Mouse (Mus musculus): Measurements from ENCODE around the gene Pde10a. TPM values are rescaled to one million over a fixed set of nuclear protein-coding genes. Genes with fewer than 3 reads are reported as not detected.

The Pde10a gene
- polyA plus RNA-seq, 1 experiment from 2014 or later, result 1.3 TPM

- DNase-seq (ENCODE audit: low spot score), result peak; percentile 22
- H3K9ac ChIP-seq (ENCODE audit: low read depth, low read length), result no peak overlapping the region
- ATAC-seq (replicated peaks; ENCODE audit: low FRiP score, low read depth), result no peak
- H3K4me3 ChIP-seq (replicated peaks; ENCODE audit: low read depth, low read length), result no peak overlapping the region
- WGBS, result 42% methylated on average over 14 of the region's 14 CpGs
- H3K4me2 ChIP-seq (ENCODE audit: low read length), result no peak overlapping the region
- no peaks in the 10 kb centered on the region for H3K36me3 ChIP-seq (ENCODE audit: insufficient read depth, low read length)
- no peaks in the 10 kb centered on the region for H3K9me3 ChIP-seq (replicated peaks; ENCODE audit: low read length)
- H3K27me3 ChIP-seq (ENCODE audit: insufficient read depth, low read length), result no peaks in the 10 kb centered on the region
- peak; percentile 46 for TF ChIP-seq CTCF (IDR thresholded peaks at IDR 0.05; ENCODE audit: low read depth)
- no peaks in the 10 kb centered on the region for H3K4me1 ChIP-seq (replicated peaks; ENCODE audit: insufficient read depth, low read length)
- H3K27ac ChIP-seq, result no peak overlapping the region
Observed at GRCm38 (mm10) chr17:9023198-9023942, 498.2 kb downstream of the Pde10a start.

DNA sequence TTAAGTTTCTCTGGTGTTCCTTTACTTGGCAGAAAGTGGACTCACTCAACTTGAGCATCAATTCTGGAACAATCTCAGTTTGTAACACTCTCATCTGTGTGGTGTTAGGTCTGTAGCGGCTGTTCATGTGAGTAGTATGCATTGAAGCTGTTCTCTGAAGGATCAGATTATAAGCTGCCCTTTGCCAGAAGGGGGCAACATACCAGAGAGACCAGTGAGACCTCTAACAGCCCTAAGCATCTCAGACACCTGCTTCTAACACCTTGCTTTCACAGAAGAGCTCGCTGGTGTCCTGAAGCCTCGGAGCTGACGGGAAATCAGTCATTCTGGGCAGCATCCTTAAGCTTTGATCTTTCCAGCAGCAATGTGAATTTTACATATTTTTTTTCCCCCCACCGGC is 505.0 kb downstream of the Pde10a start:
- Histone ChIP-seq H3K36me3 (ENCODE audit: insufficient read depth, low read length) (no peaks in the 10 kb centered on the region), H3K9ac (ENCODE audit: low read depth, low read length) (no peak overlapping the region), H3K27ac (no peak overlapping the region), H3K27me3 (ENCODE audit: insufficient read depth, low read length) (no peaks in the 10 kb centered on the region), H3K4me1 (replicated peaks; ENCODE audit: insufficient read depth, low read length) (no peaks in the 10 kb centered on the region), H3K9me3 (replicated peaks; ENCODE audit: low read length) (no peaks in the 10 kb centered on the region), H3K4me2 (ENCODE audit: low read length) (no peak overlapping the region), H3K4me3 (replicated peaks; ENCODE audit: low read depth, low read length) (no peak overlapping the region)
- no peak for ATAC-seq (replicated peaks; ENCODE audit: low FRiP score, low read depth)
- DNase-seq (ENCODE audit: low spot score), result no peak
- no peak; the same call in 1 of the 2 replicates for TF ChIP-seq CTCF (IDR thresholded peaks at IDR 0.05; ENCODE audit: low read depth)
- 67% methylated on average over 5 of the region's 5 CpGs for WGBS

DNA sequence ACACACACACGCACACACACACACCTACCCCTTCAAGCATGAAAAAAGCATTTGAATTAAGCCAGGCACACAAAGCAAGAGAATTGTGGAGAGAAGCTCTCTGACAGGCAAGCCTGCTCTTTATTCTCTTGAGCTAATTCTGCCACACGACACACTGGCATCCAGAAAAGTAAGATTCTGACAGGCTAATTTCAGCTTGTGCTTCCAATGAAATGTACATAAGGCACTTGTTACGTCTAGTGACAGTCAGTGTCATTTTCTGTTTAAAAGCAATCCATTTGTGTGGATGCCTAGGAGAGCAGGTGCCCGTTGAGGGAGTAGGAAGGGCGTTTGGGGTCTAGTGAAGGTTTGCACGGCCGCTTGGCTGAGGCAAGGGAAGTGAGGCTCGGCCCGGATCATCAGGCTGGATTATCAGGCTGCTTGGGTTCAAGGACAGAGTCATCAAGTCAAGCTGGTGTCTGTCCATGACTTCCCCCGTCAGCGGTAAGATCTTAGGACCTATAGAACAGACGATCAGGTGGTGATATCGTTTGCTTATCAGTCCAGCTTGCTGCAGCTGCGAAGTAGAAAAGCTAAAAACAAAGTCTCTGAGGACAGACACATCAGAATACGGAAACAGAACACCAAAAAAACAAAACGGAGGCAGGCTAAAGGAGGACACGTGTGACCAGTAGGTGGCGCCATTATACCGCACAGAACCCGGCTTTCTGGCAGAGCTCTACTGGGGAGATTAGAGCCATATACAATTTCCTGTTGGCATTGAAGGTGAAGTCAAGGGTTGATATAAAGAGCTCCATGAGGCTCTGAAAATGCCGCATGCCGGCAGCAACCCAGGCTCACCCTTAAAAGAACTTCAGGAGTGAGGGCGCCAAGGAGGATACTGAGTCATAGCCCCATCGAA is 506.3 kb downstream of the Pde10a start:
- H3K36me3 ChIP-seq (ENCODE audit: insufficient read depth, low read length), result no peaks in the 10 kb centered on the region
- H3K4me3 ChIP-seq (replicated peaks; ENCODE audit: low read depth, low read length), result no peak overlapping the region
- ATAC-seq (replicated peaks; ENCODE audit: low FRiP score, low read depth) (no peak; the same call in 1 of the 2 replicates), DNase-seq (ENCODE audit: low spot score) (peak; percentile 90)
- H3K4me2 ChIP-seq (ENCODE audit: low read length), result peak overlapping the region; percentile 39; the same call in 1 of the 2 replicates
- no peak overlapping the region for H3K27ac ChIP-seq
- H3K4me1 ChIP-seq (replicated peaks; ENCODE audit: insufficient read depth, low read length), result no peaks in the 10 kb centered on the region
- H3K27me3 ChIP-seq (ENCODE audit: insufficient read depth, low read length), result no peaks in the 10 kb centered on the region
- H3K9me3 ChIP-seq (replicated peaks; ENCODE audit: low read length), result no peaks in the 10 kb centered on the region
- peak; percentile 92 for TF ChIP-seq CTCF (IDR thresholded peaks at IDR 0.05; ENCODE audit: low read depth)
- H3K9ac ChIP-seq (ENCODE audit: low read depth, low read length), result no peak overlapping the region
- WGBS, result 16% methylated on average over 24 of the region's 24 CpGs

DNA sequence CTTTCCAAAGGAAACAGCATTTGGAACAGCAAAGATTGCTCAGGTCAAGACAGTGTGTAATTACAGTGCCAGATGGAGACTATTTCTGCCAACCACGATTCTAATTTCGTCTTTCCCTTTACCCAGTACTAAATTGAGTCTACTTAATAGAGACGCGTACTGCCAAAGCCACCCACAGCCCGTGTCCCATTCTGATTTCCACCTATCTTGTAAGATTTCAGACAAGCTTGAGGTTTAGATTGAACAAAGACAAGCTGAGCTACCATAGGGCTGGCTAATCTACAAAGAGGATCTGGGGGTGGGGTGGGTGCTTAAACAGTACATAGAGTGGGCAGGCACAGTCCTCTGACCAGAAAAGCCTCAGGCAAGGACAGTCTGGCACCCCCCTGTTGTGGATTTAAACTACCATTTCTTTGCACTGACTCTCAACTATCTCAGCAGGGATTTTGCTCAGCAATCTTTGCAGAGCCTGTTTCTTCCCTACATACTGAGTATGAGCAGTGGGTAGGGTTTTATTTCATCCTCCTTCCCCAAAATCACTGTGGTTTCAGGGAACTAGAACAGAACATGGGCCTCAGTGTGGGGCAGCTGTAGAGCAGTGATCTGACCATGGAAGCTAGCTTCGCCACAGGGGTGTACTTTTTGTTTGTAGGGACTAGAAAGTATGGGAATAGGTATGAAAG is 507.3 kb downstream of the Pde10a start:
- TF ChIP-seq CTCF (IDR thresholded peaks at IDR 0.05; ENCODE audit: low read depth), result no peak
- Histone ChIP-seq H3K27ac (no peak overlapping the region), H3K4me1 (replicated peaks; ENCODE audit: insufficient read depth, low read length) (no peaks in the 10 kb centered on the region), H3K9ac (ENCODE audit: low read depth, low read length) (no peak overlapping the region), H3K4me3 (replicated peaks; ENCODE audit: low read depth, low read length) (no peak overlapping the region), H3K9me3 (replicated peaks; ENCODE audit: low read length) (no peaks in the 10 kb centered on the region), H3K4me2 (ENCODE audit: low read length) (no peak overlapping the region), H3K36me3 (ENCODE audit: insufficient read depth, low read length) (no peaks in the 10 kb centered on the region), H3K27me3 (ENCODE audit: insufficient read depth, low read length) (no peaks in the 10 kb centered on the region)
- WGBS, result 77% methylated on average over 6 of the region's 6 CpGs
- no peak for DNase-seq (ENCODE audit: low spot score)
- no peak for ATAC-seq (replicated peaks; ENCODE audit: low FRiP score, low read depth)

- TF ChIP-seq CTCF (IDR thresholded peaks at IDR 0.05; ENCODE audit: low read depth), result no peak
- Histone ChIP-seq H3K27ac (no peak overlapping the region), H3K27me3 (ENCODE audit: insufficient read depth, low read length) (no peaks in the 10 kb centered on the region), H3K4me3 (replicated peaks; ENCODE audit: low read depth, low read length) (no peak overlapping the region), H3K36me3 (ENCODE audit: insufficient read depth, low read length) (no peaks in the 10 kb centered on the region), H3K4me2 (ENCODE audit: low read length) (no peak overlapping the region), H3K9ac (ENCODE audit: low read depth, low read length) (no peak overlapping the region), H3K4me1 (replicated peaks; ENCODE audit: insufficient read depth, low read length) (no peaks in the 10 kb centered on the region), H3K9me3 (replicated peaks; ENCODE audit: low read length) (no peaks in the 10 kb centered on the region)
- no peak for ATAC-seq (replicated peaks; ENCODE audit: low FRiP score, low read depth)
- no peak for DNase-seq (ENCODE audit: low spot score)
- WGBS, result 83% methylated on average over 5 of the region's 5 CpGs
Observed at GRCm38 (mm10) chr17:9033511-9033910, 508.3 kb downstream of the Pde10a start.
